Mouse (Mus musculus) MN1 (cell line): ENCODE data around the gene Sh3bp5l.

Source experiments
- DNase-seq: peaks from one replicate; pipeline ENCODE4 v3.0.0-alpha.2; 2016; ENCODE audit warnings: low spot score

Sh3bp5l gene

DNA sequence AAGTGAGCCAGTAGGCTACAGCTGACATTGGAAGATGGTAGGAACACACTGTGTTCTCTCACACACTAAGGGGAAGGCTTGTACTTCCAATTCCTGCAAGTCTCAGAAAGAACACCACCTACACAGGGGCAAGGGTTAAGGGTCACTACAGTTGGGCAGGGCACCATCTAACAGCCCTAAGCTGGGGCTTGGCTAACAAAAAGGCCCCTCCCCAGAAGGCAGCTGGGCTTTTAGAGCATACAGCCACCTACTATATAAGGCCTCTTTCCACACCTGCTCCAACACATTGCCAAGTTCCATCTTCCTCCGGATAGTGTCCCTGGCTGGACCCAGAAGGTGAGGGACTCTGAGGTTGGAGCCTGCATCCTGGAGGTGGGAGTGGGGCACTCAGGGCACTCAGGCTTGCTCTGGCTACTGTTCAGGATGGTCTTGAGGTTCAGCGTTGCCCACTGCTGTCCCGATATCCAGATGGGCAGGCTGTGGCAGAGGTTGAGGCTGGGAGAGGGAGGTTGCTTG, 48.3 kb downstream of the Sh3bp5l start, which contains the start of gene Lypd8:
Lypd8 (plus strand) TSS at position 281 of the 516 bp plus-strand sequence.
- no peak for DNase-seq

DNA sequence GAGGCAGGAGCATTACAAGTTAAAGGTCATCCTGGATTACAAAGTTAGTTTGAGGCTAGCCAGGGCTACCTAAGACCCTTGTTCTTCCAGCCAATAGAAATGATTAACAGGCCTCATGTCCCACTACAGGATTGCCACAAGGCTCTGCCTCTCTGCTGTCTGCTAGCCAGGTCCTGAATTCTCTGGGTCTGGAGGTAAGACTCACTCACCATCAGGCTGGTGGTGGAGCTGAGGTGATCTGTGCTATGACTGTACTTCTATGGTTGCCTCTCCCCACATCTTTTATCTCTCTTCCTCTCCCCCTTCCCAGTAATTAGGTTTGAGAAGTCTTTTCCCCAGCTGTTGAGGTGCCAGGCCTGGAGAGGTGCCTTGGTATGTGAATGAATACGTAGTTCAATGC, 49.0 kb downstream of the Sh3bp5l start:
- DNase-seq = no peak

DNA sequence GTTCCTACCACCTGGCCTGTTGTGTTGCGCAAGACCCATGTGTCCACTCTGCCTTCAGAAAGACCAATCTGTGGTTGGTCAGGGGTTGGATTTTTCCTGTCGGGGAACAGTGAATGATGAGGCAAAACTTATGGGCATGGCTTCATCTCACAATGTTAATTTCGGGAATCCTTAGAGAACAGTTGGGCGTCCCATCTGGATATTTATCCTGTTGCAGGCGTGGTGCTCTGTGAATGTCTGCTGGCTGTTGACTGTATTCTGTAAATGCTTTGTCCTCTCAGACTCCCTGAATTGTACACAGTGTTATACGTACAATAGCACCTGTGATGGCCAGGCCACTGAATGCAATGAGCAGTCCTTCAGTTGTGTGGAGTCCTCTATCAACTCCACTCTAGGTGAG, 51.9 kb downstream of the Sh3bp5l start:
- DNase-seq = no peak
